Mouse (Mus musculus) forebrain, embryonic 13.5 days (tissue): Measurements from ENCODE around the gene Gxylt1. TPM values are rescaled to one million over a fixed set of nuclear protein-coding genes. Genes with fewer than 3 reads are reported as not detected.
A peak's percentile ranks its signal among the peaks of the same experiment; 100 is the strongest.
"Not testable (repeated sequence)": the region's sequence is repeated elsewhere in the genome, so short reads cannot be mapped to it uniquely, and the experiment has no call there.

Experiments used
- ATAC-seq: fragments of 200-750 bp; cut with Nextera tagmentation; 2 replicates; pipeline ENCODE4 v1.8.0; 2017
- H3K27ac ChIP-seq: fragments of 300-500 bp; sonication (generic); 2 replicates; pipeline ENCODE4 v1.5.1; 2015; ENCODE audit warnings: inconsistent platforms, mild to moderate bottlenecking, moderate library complexity
- H3K27me3 ChIP-seq: fragments of 300-500 bp; sonication (generic); 2 replicates; pipeline ENCODE4 v1.6.1; 2015; ENCODE audit warnings: mild to moderate bottlenecking, inconsistent platforms
- H3K36me3 ChIP-seq: fragments of 300-500 bp; sonication (generic); 2 replicates; pipeline ENCODE4 v1.6.1; 2015; ENCODE audit warnings: mild to moderate bottlenecking, inconsistent platforms; ENCODE audit not compliant: poor library complexity, severe bottlenecking
- H3K4me1 ChIP-seq: fragments of 300-500 bp; sonication (generic); 2 replicates; pipeline ENCODE4 v1.6.1; 2015; ENCODE audit warnings: inconsistent platforms
- H3K4me2 ChIP-seq: fragments of 300-500 bp; sonication (generic); 2 replicates; pipeline ENCODE4 v1.6.1; 2015; ENCODE audit warnings: inconsistent platforms, mild to moderate bottlenecking, moderate library complexity
- H3K4me3 ChIP-seq: fragments of 300-500 bp; sonication (generic); 2 replicates; pipeline ENCODE4 v1.5.1; 2015; ENCODE audit warnings: mild to moderate bottlenecking, inconsistent platforms
- H3K9ac ChIP-seq: fragments of 300-500 bp; sonication (generic); 2 replicates; pipeline ENCODE4 v1.6.1; 2015; ENCODE audit warnings: mild to moderate bottlenecking, inconsistent platforms
- H3K9me3 ChIP-seq: fragments of 300-500 bp; sonication (generic); replicated peaks from 2 replicates; pipeline ENCODE4 v1.6.1; 2016; ENCODE audit warnings: inconsistent platforms
- WGBS: fragments of 180-500 bp; shearing (Covaris S2); methylation state at CpG from one replicate; pipeline ENCODE4 v1.1.7; 2015; 5-methylcytosine and 5-hydroxymethylcytosine counted together
- polyA plus RNA-seq: library from polyadenylated mRNA; unstranded; fragments of >200 nt; fragmentation: Nextera tagmentation; extraction: Ambion mirVana; gene quantifications from 2 replicates; pipeline ENCODE4 v1.2.1, GENCODE M21; 2015

Gxylt1 gene
- 12.7 and 13.1 TPM in 2 replicates for polyA plus RNA-seq

- peak within 1 kb of the TSS; percentile 85 for H3K27ac ChIP-seq
- peaks cover 35% of the 10 kb centered on the region for H3K4me1 ChIP-seq
- no peaks in the 10 kb centered on the region for H3K9me3 ChIP-seq
- no peaks in the 10 kb centered on the region for H3K27me3 ChIP-seq
- peak within 1 kb of the TSS; percentile 74 for H3K4me3 ChIP-seq
- ATAC-seq = peak; percentile 97
- peaks cover 11% of the 10 kb centered on the region; the same call in 1 of the 2 replicates for H3K36me3 ChIP-seq
- WGBS = under 1% methylated on average over 61 of the region's 93 CpGs
- H3K4me2 ChIP-seq = peak within 1 kb of the TSS; percentile 92
- peak within 1 kb of the TSS; percentile 81 for H3K9ac ChIP-seq
These were observed at the start of gene Gxylt1 for GRCm38 (mm10) chr15:93274679-93275583. Gene Gxylt1 (minus strand): TSS chr15:93275179.

GRCm38 (mm10) chr15:93318781-93319180 lies 43.8 kb upstream of the Gxylt1 start:
- H3K27ac ChIP-seq = no peak overlapping the region
- no peak overlapping the region for H3K9ac ChIP-seq
- 0 out of 2 replicates have a peak, but pooled peaks cover 3% of the 10 kb centered on the region for H3K36me3 ChIP-seq
- no peak overlapping the region for H3K4me3 ChIP-seq
- H3K4me1 ChIP-seq = peaks cover 9% of the 10 kb centered on the region; the same call in 1 of the 2 replicates
- H3K4me2 ChIP-seq = no peak overlapping the region
- no peaks in the 10 kb centered on the region for H3K9me3 ChIP-seq
- WGBS = 100% methylated on average over 1 of the region's 1 CpGs
- ATAC-seq = no peak
- no peaks in the 10 kb centered on the region for H3K27me3 ChIP-seq

DNA sequence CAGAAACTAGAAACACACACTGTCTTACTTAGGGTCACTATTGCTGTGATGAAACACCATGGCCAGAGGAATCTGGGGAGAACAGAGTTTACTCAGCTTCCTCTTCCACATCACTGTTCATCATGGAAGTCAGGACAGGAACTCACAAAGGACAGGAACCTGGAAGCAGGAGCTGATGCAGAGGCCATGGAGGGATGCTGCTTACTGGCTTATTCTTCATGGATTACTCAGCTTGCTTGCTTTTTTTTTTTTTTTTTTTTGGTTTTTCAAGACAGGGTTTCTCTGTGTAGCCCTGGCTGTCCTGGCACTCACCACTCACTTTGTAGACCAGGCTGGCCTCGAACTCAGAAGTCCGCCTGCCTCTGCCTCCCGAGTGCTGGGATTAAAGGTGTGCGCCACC lies 35.3 kb upstream of the Gxylt1 start:
- ATAC-seq, H3K36me3 ChIP-seq, H3K27me3 ChIP-seq, H3K9ac ChIP-seq, H3K4me3 ChIP-seq, H3K9me3 ChIP-seq, H3K4me2 ChIP-seq, H3K4me1 ChIP-seq, H3K27ac ChIP-seq: not testable (repeated sequence)
- 98% methylated on average over 4 of the region's 4 CpGs for WGBS

- no peak overlapping the region for H3K9ac ChIP-seq
- H3K9me3 ChIP-seq = no peaks in the 10 kb centered on the region
- H3K4me2 ChIP-seq = no peak overlapping the region
- 0 out of 2 replicates have a peak, but pooled peaks cover 3% of the 10 kb centered on the region for H3K4me1 ChIP-seq
- WGBS = 88% methylated on average over 2 of the region's 2 CpGs
- ATAC-seq = no peak
- no peaks in the 10 kb centered on the region for H3K36me3 ChIP-seq
- H3K27ac ChIP-seq = no peak overlapping the region
- H3K27me3 ChIP-seq = no peaks in the 10 kb centered on the region
- H3K4me3 ChIP-seq = no peak overlapping the region
These were observed 23.2 kb upstream of the Gxylt1 start for GRCm38 (mm10) chr15:93298197-93298596.

DNA sequence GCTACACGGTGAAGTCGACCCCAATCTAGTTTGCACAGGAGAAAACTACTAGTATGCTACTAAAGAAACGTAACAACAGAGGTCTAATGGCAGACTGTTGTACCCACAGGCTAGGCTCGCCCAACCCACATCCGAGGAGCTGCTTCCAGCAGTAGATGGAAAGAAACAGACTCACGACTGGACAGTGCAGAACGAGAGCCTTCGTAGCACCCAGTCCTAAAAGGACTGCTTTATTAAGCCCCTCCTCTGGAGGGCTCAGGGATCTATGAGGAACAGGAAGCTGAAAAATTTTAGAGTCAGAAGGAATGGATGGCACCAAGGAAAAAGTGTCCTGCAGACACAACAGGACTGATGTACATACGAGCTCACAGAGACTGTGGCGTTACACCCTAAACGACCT lies 19.5 kb upstream of the Gxylt1 start:
- Histone ChIP-seq H3K4me3 (no peak overlapping the region), H3K27me3 (no peaks in the 10 kb centered on the region), H3K4me2 (no peak overlapping the region), H3K36me3 (peaks cover 5% of the 10 kb centered on the region), H3K9ac (no peak overlapping the region), H3K27ac (no peak overlapping the region), H3K4me1 (0 out of 2 replicates have a peak, but pooled peaks cover 3% of the 10 kb centered on the region), H3K9me3 (no peaks in the 10 kb centered on the region)
- 89% methylated on average over 11 of the region's 11 CpGs for WGBS
- no peak for ATAC-seq

- H3K27ac ChIP-seq = no peak overlapping the region
- no peaks in the 10 kb centered on the region for H3K9me3 ChIP-seq
- H3K9ac ChIP-seq = no peak overlapping the region
- 96% methylated on average over 4 of the region's 4 CpGs for WGBS
- H3K4me1 ChIP-seq = no peaks in the 10 kb centered on the region
- no peak for ATAC-seq
- no peak overlapping the region for H3K4me2 ChIP-seq
- H3K27me3 ChIP-seq = no peaks in the 10 kb centered on the region
- no peak overlapping the region for H3K4me3 ChIP-seq
- peaks cover 20% of the 10 kb centered on the region for H3K36me3 ChIP-seq
These were observed 13.3 kb upstream of the Gxylt1 start for GRCm38 (mm10) chr15:93288321-93288720.

DNA sequence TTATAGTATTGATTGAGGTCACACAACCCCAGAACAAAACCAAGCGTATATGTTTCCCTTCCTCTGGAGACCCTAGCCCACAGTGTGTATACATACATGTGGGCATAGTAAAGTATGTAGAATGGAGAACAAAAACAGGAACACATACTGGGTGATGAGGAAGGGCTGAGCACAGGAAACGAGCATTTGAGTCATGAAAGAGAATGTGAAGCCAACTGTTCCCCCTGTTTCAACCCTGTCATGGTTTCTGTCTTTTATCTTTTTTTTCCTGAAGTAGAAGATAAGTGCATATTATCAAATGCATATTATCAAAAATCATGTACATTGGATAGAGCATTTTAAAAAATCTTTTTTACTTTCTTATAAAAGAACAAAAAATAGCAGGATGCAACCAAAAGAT lies 12.6 kb upstream of the Gxylt1 start:
- Histone ChIP-seq H3K4me2 (no peak overlapping the region), H3K4me3 (no peak overlapping the region), H3K36me3 (peaks cover 20% of the 10 kb centered on the region), H3K9ac (no peak overlapping the region), H3K27ac (no peak overlapping the region), H3K4me1 (no peaks in the 10 kb centered on the region), H3K9me3 (no peaks in the 10 kb centered on the region), H3K27me3 (no peaks in the 10 kb centered on the region)
- WGBS = 77% methylated on average over 2 of the region's 2 CpGs
- no peak for ATAC-seq

- Histone ChIP-seq H3K27me3 (no peaks in the 10 kb centered on the region), H3K9ac (no peak overlapping the region), H3K27ac (no peak overlapping the region), H3K36me3 (peaks cover 20% of the 10 kb centered on the region), H3K4me2 (no peak overlapping the region), H3K9me3 (no peaks in the 10 kb centered on the region), H3K4me1 (no peaks in the 10 kb centered on the region), H3K4me3 (no peak overlapping the region)
- ATAC-seq = no peak
- 85% methylated on average over 15 of the region's 15 CpGs for WGBS
These were observed 10.3 kb upstream of the Gxylt1 start for GRCm38 (mm10) chr15:93285244-93285643.

- Histone ChIP-seq H3K36me3 (peaks cover 14% of the 10 kb centered on the region), H3K27me3 (no peaks in the 10 kb centered on the region), H3K4me2 (no peak overlapping the region), H3K4me3 (no peak overlapping the region), H3K9me3 (no peaks in the 10 kb centered on the region), H3K27ac (no peak overlapping the region), H3K9ac (no peak overlapping the region), H3K4me1 (no peaks in the 10 kb centered on the region)
- no peak for ATAC-seq
- 90% methylated on average over 6 of the region's 6 CpGs for WGBS
These were observed 9.3 kb upstream of the Gxylt1 start for GRCm38 (mm10) chr15:93284326-93284725.

DNA sequence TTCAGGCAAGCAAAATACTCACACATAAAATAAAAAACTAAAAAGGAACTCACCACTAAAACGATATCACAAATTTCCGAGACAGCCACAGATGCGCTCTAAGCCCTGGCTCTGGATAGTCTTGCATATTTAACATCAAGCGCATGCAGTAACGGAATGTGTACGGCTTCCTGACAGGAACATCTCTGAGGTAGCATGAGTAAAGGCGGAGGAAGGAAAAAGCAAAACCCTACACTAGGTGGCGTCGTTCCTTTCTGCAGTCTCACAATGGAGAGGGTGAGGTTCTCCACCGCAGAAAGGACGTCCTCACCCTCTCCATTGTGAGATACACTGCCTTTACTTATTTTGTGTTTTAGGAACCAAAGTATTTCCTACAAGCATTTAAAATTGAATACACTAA lies 8.4 kb upstream of the Gxylt1 start:
- ATAC-seq = no peak
- WGBS = 69% methylated on average over 11 of the region's 11 CpGs
- Histone ChIP-seq H3K27ac (no peak overlapping the region), H3K4me1 (no peaks in the 10 kb centered on the region), H3K36me3 (peaks cover 15% of the 10 kb centered on the region), H3K9me3 (no peaks in the 10 kb centered on the region), H3K27me3 (no peaks in the 10 kb centered on the region), H3K4me3 (no peak overlapping the region), H3K4me2 (no peak overlapping the region), H3K9ac (no peak overlapping the region)

DNA sequence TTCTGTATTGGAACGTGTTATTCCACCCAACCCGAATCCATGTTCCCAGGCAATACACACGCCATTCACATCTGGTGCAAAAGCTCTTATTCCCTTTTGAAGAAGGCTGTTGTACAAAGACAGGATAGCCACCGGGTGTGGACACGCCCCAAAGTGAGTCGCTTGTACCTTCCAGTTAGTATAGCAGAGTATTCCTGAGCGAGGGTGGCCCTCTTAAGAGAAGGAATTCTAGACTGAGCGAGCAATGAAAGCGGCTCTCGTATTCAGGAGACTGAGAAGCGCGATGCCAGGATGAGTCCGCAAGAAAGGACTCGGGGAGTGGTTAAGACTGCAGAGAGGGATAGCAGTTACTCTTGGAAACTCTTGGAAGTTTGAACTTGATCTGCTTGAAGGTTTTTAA lies 1.3 kb upstream of the Gxylt1 start:
- H3K27ac ChIP-seq = no peak overlapping the region
- peak overlapping the region; percentile 92 for H3K4me2 ChIP-seq

DNA sequence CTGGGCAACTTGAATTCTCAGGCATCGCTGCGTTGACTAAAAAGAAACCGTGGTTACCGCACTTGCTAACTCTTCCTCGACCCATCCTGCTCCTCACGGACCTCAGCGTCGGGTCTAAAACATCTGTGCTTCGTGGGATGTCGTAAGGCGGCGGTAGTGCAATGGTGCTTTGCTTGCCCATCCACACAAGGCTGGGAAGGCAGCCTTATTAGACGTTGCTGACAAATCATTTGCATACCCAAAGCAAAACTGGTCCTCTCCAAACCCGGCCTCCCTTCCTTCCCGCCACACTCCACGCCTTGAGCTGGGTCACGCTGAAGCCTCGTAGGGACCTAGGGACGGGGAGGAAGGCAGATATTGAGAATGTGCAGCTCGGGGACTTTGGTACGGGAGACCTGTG lies 644 bp upstream of the Gxylt1 start:
- H3K27me3 ChIP-seq = no peaks in the 10 kb centered on the region
- H3K4me3 ChIP-seq = peak overlapping the region; percentile 74
- H3K36me3 ChIP-seq = peaks cover 6% of the 10 kb centered on the region; the same call in 1 of the 2 replicates
- peak overlapping the region; percentile 92 for H3K4me2 ChIP-seq
- ATAC-seq = peak; percentile 51; the same call in 1 of the 2 replicates
- H3K9me3 ChIP-seq = no peaks in the 10 kb centered on the region
- H3K9ac ChIP-seq = peak overlapping the region; percentile 65
- peaks cover 30% of the 10 kb centered on the region for H3K4me1 ChIP-seq
- under 1% methylated on average over 21 of the region's 21 CpGs for WGBS
- peak overlapping the region; percentile 75 for H3K27ac ChIP-seq

More for the DNA sequence above, 1.3 kb upstream of the Gxylt1 start:
- H3K36me3 ChIP-seq = peaks cover 6% of the 10 kb centered on the region; the same call in 1 of the 2 replicates
- peaks cover 30% of the 10 kb centered on the region for H3K4me1 ChIP-seq
- no peaks in the 10 kb centered on the region for H3K9me3 ChIP-seq
- WGBS = 6% methylated on average over 14 of the region's 14 CpGs
- ATAC-seq = no peak
- H3K9ac ChIP-seq = peak overlapping the region; percentile 65
- no peaks in the 10 kb centered on the region for H3K27me3 ChIP-seq
- peak overlapping the region; percentile 74 for H3K4me3 ChIP-seq
